Mouse (Mus musculus) heart, embryonic 12.5 days (tissue): ENCODE measurements at regions not wholly inside any gene's neighbourhood (a gene's known extent, or its start where the extent isn't known, plus 50 kb on each side); places are given as distances from the start of the nearest gene placed in this dataset.

Experiments
- ATAC-seq: fragments of 200-750 bp; cut with Nextera tagmentation; 2 replicates; pipeline ENCODE4 v1.8.0; 2017; ENCODE audit warnings: moderate TSS enrichment, moderate library complexity; ENCODE audit not compliant: insufficient number of reproducible peaks, low FRiP score
- H3K27ac ChIP-seq: fragments of 300-500 bp; sonication (generic); 2 replicates; pipeline ENCODE4 v1.5.1; 2016; ENCODE audit warnings: mild to moderate bottlenecking, moderate library complexity; ENCODE audit not compliant: poor library complexity, severe bottlenecking
- H3K27me3 ChIP-seq: fragments of 300-500 bp; sonication (generic); replicated peaks from 2 replicates; pipeline ENCODE4 v1.6.1; 2016; ENCODE audit warnings: mild to moderate bottlenecking, moderate library complexity
- H3K36me3 ChIP-seq: fragments of 300-500 bp; sonication (generic); 2 replicates; pipeline ENCODE4 v1.6.1; 2016; ENCODE audit warnings: mild to moderate bottlenecking, moderate library complexity
- H3K4me1 ChIP-seq: fragments of 300-500 bp; sonication (generic); replicated peaks from 2 replicates; pipeline ENCODE4 v1.6.1; 2016; ENCODE audit warnings: mild to moderate bottlenecking
- H3K4me2 ChIP-seq: fragments of 300-500 bp; sonication (generic); 2 replicates; pipeline ENCODE4 v1.6.1; 2016; ENCODE audit warnings: mild to moderate bottlenecking, moderate library complexity
- H3K4me3 ChIP-seq: fragments of 300-500 bp; sonication (generic); 2 replicates; pipeline ENCODE4 v1.5.1; 2016; ENCODE audit warnings: mild to moderate bottlenecking
- H3K9ac ChIP-seq: fragments of 300-500 bp; sonication (generic); 2 replicates; pipeline ENCODE4 v1.6.1; 2016; ENCODE audit warnings: mild to moderate bottlenecking, moderate library complexity
- H3K9me3 ChIP-seq: fragments of 300-500 bp; sonication (generic); replicated peaks from 2 replicates; pipeline ENCODE4 v1.6.1; 2016; ENCODE audit warnings: mild to moderate bottlenecking, moderate library complexity
- WGBS: fragments of 180-500 bp; shearing (Covaris S2); methylation state at CpG from one replicate; pipeline ENCODE4 v1.1.7; 2016; 5-methylcytosine and 5-hydroxymethylcytosine counted together

GRCm38 (mm10) chr10:124175598-124175997, 911.8 kb downstream of the Fam19a2 start:
- H3K27ac ChIP-seq, result no peak overlapping the region
- H3K9me3 ChIP-seq, result no peaks in the 10 kb centered on the region
- no peaks in the 10 kb centered on the region for H3K36me3 ChIP-seq
- ATAC-seq, result no peak
- H3K9ac ChIP-seq, result no peak overlapping the region
- no peaks in the 10 kb centered on the region for H3K27me3 ChIP-seq
- H3K4me1 ChIP-seq, result no peaks in the 10 kb centered on the region
- no peak overlapping the region for H3K4me2 ChIP-seq
- no peak overlapping the region for H3K4me3 ChIP-seq
- WGBS, result 60% methylated on average over 2 of the region's 2 CpGs

GRCm38 (mm10) chr10:124208317-124208716, 944.5 kb downstream of the Fam19a2 start:
- no peaks in the 10 kb centered on the region for H3K9me3 ChIP-seq
- H3K27me3 ChIP-seq, result no peaks in the 10 kb centered on the region
- no peaks in the 10 kb centered on the region for H3K4me1 ChIP-seq
- no peaks in the 10 kb centered on the region for H3K36me3 ChIP-seq
- H3K27ac ChIP-seq, result no peak overlapping the region
- no peak for ATAC-seq
- 85% methylated on average over 2 of the region's 2 CpGs for WGBS
- no peak overlapping the region for H3K4me2 ChIP-seq
- no peak overlapping the region for H3K4me3 ChIP-seq
- no peak overlapping the region for H3K9ac ChIP-seq

- WGBS, result 74% methylated on average over 1 of the region's 1 CpGs
- Histone ChIP-seq H3K27ac (no peak overlapping the region), H3K36me3 (no peaks in the 10 kb centered on the region), H3K4me1 (no peaks in the 10 kb centered on the region; the same call in 1 of the 2 replicates), H3K9ac (no peak overlapping the region), H3K4me2 (no peak overlapping the region), H3K9me3 (no peaks in the 10 kb centered on the region), H3K4me3 (no peak overlapping the region), H3K27me3 (no peaks in the 10 kb centered on the region)
- ATAC-seq, result no peak
These were observed 955.7 kb downstream of the Fam19a2 start for GRCm38 (mm10) chr10:124219461-124219860.

GRCm38 (mm10) chr10:124222068-124222467, 958.3 kb downstream of the Fam19a2 start:
- H3K27ac ChIP-seq, result no peak overlapping the region
- H3K27me3 ChIP-seq, result no peaks in the 10 kb centered on the region
- H3K4me1 ChIP-seq, result no peaks in the 10 kb centered on the region; the same call in 1 of the 2 replicates
- no peaks in the 10 kb centered on the region for H3K9me3 ChIP-seq
- H3K4me2 ChIP-seq, result no peak overlapping the region
- no peak overlapping the region for H3K4me3 ChIP-seq
- WGBS, result 22% methylated on average over 2 of the region's 2 CpGs
- H3K36me3 ChIP-seq, result no peaks in the 10 kb centered on the region
- ATAC-seq, result no peak
- no peak overlapping the region for H3K9ac ChIP-seq

- H3K9me3 ChIP-seq, result no peaks in the 10 kb centered on the region
- H3K9ac ChIP-seq, result no peak overlapping the region
- H3K4me2 ChIP-seq, result no peak overlapping the region
- 87% methylated on average over 1 of the region's 1 CpGs for WGBS
- no peak overlapping the region for H3K4me3 ChIP-seq
- H3K27ac ChIP-seq, result no peak overlapping the region
- no peaks in the 10 kb centered on the region; the same call in 1 of the 2 replicates for H3K4me1 ChIP-seq
- no peaks in the 10 kb centered on the region for H3K36me3 ChIP-seq
- no peak for ATAC-seq
- H3K27me3 ChIP-seq, result no peaks in the 10 kb centered on the region
These were observed 963.3 kb downstream of the Fam19a2 start for GRCm38 (mm10) chr10:124227061-124227460.

GRCm38 (mm10) chr10:124249358-124249757, 985.6 kb downstream of the Fam19a2 start:
- no peak for ATAC-seq
- H3K9ac ChIP-seq, result no peak overlapping the region
- WGBS, result 29% methylated on average over 4 of the region's 4 CpGs

GRCm38 (mm10) chr10:124250004-124250403, 986.2 kb downstream of the Fam19a2 start:
- H3K4me2 ChIP-seq, result no peak overlapping the region
- H3K9me3 ChIP-seq, result no peaks in the 10 kb centered on the region
- 66% methylated on average over 4 of the region's 4 CpGs for WGBS
- H3K4me3 ChIP-seq, result no peak overlapping the region
- H3K4me1 ChIP-seq, result no peaks in the 10 kb centered on the region
- H3K27me3 ChIP-seq, result no peaks in the 10 kb centered on the region
- H3K9ac ChIP-seq, result no peak overlapping the region
- ATAC-seq, result no peak
- H3K27ac ChIP-seq, result no peak overlapping the region
- H3K36me3 ChIP-seq, result no peaks in the 10 kb centered on the region

More at GRCm38 (mm10) chr10:124249358-124249757, 985.6 kb downstream of the Fam19a2 start:
- Histone ChIP-seq H3K4me3 (no peak overlapping the region), H3K27me3 (no peaks in the 10 kb centered on the region), H3K4me1 (no peaks in the 10 kb centered on the region), H3K4me2 (no peak overlapping the region), H3K9me3 (no peaks in the 10 kb centered on the region), H3K36me3 (no peaks in the 10 kb centered on the region), H3K27ac (no peak overlapping the region)

GRCm38 (mm10) chr10:124288301-124288995, 1024.7 kb downstream of the Fam19a2 start:
- Histone ChIP-seq H3K4me2 (peak overlapping the region; percentile 49), H3K27me3 (no peaks in the 10 kb centered on the region), H3K9ac (no peak overlapping the region), H3K4me1 (no peaks in the 10 kb centered on the region), H3K9me3 (no peaks in the 10 kb centered on the region), H3K36me3 (no peaks in the 10 kb centered on the region), H3K27ac (no peak overlapping the region), H3K4me3 (peak overlapping the region; percentile 24)
- 51% methylated on average over 18 of the region's 18 CpGs for WGBS
- ATAC-seq, result no peak

- H3K9ac ChIP-seq, result no peak overlapping the region
- no peak overlapping the region for H3K4me3 ChIP-seq
- H3K27ac ChIP-seq, result no peak overlapping the region
- no peaks in the 10 kb centered on the region for H3K4me1 ChIP-seq
- no peaks in the 10 kb centered on the region for H3K9me3 ChIP-seq
- H3K36me3 ChIP-seq, result no peaks in the 10 kb centered on the region
- WGBS, result 79% methylated on average over 2 of the region's 2 CpGs
- H3K4me2 ChIP-seq, result no peak overlapping the region
- no peak for ATAC-seq
- no peaks in the 10 kb centered on the region for H3K27me3 ChIP-seq
These were observed 1033.4 kb downstream of the Fam19a2 start for GRCm38 (mm10) chr10:124297198-124297677.

GRCm38 (mm10) chr10:124304683-124305082, 1040.9 kb downstream of the Fam19a2 start:
- Histone ChIP-seq H3K36me3 (no peaks in the 10 kb centered on the region), H3K27me3 (no peaks in the 10 kb centered on the region), H3K4me3 (no peak overlapping the region), H3K4me1 (no peaks in the 10 kb centered on the region), H3K4me2 (no peak overlapping the region), H3K27ac (no peak overlapping the region), H3K9me3 (no peaks in the 10 kb centered on the region), H3K9ac (no peak overlapping the region)
- ATAC-seq, result no peak
- WGBS, result 77% methylated on average over 1 of the region's 1 CpGs

- Histone ChIP-seq H3K27ac (no peak overlapping the region), H3K9ac (no peak overlapping the region)
- ATAC-seq, result no peak
These were observed 1041.8 kb downstream of the Fam19a2 start for GRCm38 (mm10) chr10:124305644-124306043.

GRCm38 (mm10) chr10:124318761-124319160, 1055.0 kb downstream of the Fam19a2 start:
- no peak for ATAC-seq
- H3K9me3 ChIP-seq, result no peaks in the 10 kb centered on the region
- no peak overlapping the region for H3K4me2 ChIP-seq
- no peak overlapping the region for H3K4me3 ChIP-seq
- H3K27ac ChIP-seq, result no peak overlapping the region
- WGBS, result 48% methylated on average over 1 of the region's 1 CpGs
- no peaks in the 10 kb centered on the region for H3K27me3 ChIP-seq
- no peaks in the 10 kb centered on the region for H3K4me1 ChIP-seq
- no peaks in the 10 kb centered on the region for H3K36me3 ChIP-seq
- H3K9ac ChIP-seq, result no peak overlapping the region

More at GRCm38 (mm10) chr10:124305644-124306043, 1041.8 kb downstream of the Fam19a2 start:
- no peak overlapping the region for H3K4me2 ChIP-seq
- WGBS, result 80% methylated on average over 3 of the region's 3 CpGs
- H3K27me3 ChIP-seq, result no peaks in the 10 kb centered on the region
- H3K9me3 ChIP-seq, result no peaks in the 10 kb centered on the region
- no peaks in the 10 kb centered on the region for H3K4me1 ChIP-seq
- no peak overlapping the region for H3K4me3 ChIP-seq
- H3K36me3 ChIP-seq, result no peaks in the 10 kb centered on the region
